Mouse (Mus musculus) cerebellum, adult 2 months (tissue): ENCODE data around the gene Myo16. TPM values are rescaled to one million over a fixed set of nuclear protein-coding genes. Genes with fewer than 3 reads are reported as not detected.
A peak's percentile ranks its signal among the peaks of the same experiment; 100 is the strongest.

Source experiments
- DNase-seq, 2 experiments: peaks; one replicate each; pipeline ENCODE4 v3.0.0; 2021
- H3K27ac ChIP-seq: fragments of 200-500 bp; 2 replicates; pipeline ENCODE4 v1.5.1; 2012; ENCODE audit warnings: low read length, control low read depth, inconsistent platforms; ENCODE audit not compliant: insufficient read depth
- H3K27me3 ChIP-seq: fragments of 200-500 bp; 2 replicates; pipeline ENCODE4 v1.6.1; 2012; ENCODE audit warnings: inconsistent platforms, mild to moderate bottlenecking, low read length, moderate library complexity; ENCODE audit not compliant: control insufficient read depth, insufficient read depth
- H3K4me1 ChIP-seq: fragments of 200-500 bp; 2 replicates; pipeline ENCODE4 v1.6.1; 2011; ENCODE audit warnings: low read length; ENCODE audit not compliant: control insufficient read depth, insufficient read depth
- H3K4me3 ChIP-seq: fragments of 200-500 bp; replicated peaks from 2 replicates; pipeline ENCODE3; 2011; ENCODE audit warnings: mild to moderate bottlenecking, low read depth, low read length, control low read depth; ENCODE audit not compliant: insufficient read depth
- CTCF ChIP-seq: fragments of 200-500 bp; IDR thresholded peaks from 2 replicates; pipeline ENCODE4 v1.5.1; 2011; ENCODE audit warnings: low read depth, mild to moderate bottlenecking, control low read depth, low read length, moderate library complexity, borderline replicate concordance; ENCODE audit not compliant: insufficient read depth
- POLR2A ChIP-seq: fragments of 200-500 bp; IDR thresholded peaks from 2 replicates; pipeline ENCODE4 v1.6.1; 2011; ENCODE audit warnings: low read length, control low read depth, borderline replicate concordance; ENCODE audit not compliant: insufficient read depth
- WGBS: fragments of 180-500 bp; shearing (Covaris S2); methylation state at CpG from one replicate; pipeline ENCODE4 v1.1.7; 2018; 5-methylcytosine and 5-hydroxymethylcytosine counted together
- polyA plus RNA-seq: library from polyadenylated mRNA; depleted of rRNA; stranded (reverse); fragments of >200 nt; gene quantifications from 2 replicates; pipeline ENCODE4 v1.2.3, GENCODE M21; 2012

Myo16 gene
- polyA plus RNA-seq, 1 experiment: 10.3 TPM

DNA sequence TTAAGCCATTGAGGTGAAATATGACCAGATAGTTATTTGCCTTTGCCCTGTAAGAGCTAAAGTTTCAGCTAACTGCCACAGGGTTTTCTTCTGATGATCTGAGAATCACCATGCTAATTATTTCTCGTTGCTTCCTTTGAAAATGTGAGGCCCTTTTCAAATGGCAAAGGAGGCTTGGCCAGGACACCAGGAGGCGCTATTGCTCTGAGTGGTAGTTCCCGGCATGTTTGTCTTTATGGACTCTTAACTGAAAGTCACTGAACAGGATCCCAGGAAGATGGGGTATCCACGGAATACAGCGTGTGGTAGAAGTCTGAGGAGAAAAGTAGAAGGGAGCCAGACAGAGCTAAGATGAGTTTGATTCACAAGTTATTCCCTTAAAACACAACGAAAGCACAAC lies 420.4 kb downstream of the Myo16 start:
- peak; percentile 85 for TF ChIP-seq CTCF
- TF ChIP-seq POLR2A: no peak
- H3K4me3 ChIP-seq: no peak overlapping the region
- no peaks in the 10 kb centered on the region for H3K27me3 ChIP-seq
- 21% methylated on average over 6 of the region's 6 CpGs for WGBS
- DNase-seq: peak; percentile 62 to 75
- H3K4me1 ChIP-seq: no peaks in the 10 kb centered on the region
- H3K27ac ChIP-seq: no peak overlapping the region

DNA sequence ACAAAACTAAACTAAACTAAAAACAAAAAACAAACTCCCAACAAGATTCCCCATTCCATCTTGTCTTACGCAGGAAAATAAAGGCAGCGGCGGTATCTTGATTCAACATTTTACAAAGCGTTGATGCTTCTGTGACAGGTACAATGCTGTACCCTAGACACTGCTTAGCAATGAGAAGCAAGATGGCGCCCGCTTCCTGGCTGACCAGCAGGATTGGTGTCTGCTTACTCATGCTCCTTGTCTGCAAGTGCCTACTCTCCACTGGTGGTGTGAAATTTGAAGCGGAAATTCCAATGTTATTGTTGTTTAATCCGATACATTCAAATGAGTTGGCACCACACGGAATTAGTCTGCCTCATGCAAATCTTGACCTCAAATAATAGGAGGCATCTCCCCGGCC lies 421.5 kb downstream of the Myo16 start:
- no peak overlapping the region for H3K4me3 ChIP-seq
- H3K27ac ChIP-seq: no peak overlapping the region
- H3K27me3 ChIP-seq: no peaks in the 10 kb centered on the region
- H3K4me1 ChIP-seq: no peaks in the 10 kb centered on the region
- TF ChIP-seq CTCF (no peak), POLR2A (no peak)
- 86% methylated on average over 10 of the region's 10 CpGs for WGBS
- no peak for DNase-seq

DNA sequence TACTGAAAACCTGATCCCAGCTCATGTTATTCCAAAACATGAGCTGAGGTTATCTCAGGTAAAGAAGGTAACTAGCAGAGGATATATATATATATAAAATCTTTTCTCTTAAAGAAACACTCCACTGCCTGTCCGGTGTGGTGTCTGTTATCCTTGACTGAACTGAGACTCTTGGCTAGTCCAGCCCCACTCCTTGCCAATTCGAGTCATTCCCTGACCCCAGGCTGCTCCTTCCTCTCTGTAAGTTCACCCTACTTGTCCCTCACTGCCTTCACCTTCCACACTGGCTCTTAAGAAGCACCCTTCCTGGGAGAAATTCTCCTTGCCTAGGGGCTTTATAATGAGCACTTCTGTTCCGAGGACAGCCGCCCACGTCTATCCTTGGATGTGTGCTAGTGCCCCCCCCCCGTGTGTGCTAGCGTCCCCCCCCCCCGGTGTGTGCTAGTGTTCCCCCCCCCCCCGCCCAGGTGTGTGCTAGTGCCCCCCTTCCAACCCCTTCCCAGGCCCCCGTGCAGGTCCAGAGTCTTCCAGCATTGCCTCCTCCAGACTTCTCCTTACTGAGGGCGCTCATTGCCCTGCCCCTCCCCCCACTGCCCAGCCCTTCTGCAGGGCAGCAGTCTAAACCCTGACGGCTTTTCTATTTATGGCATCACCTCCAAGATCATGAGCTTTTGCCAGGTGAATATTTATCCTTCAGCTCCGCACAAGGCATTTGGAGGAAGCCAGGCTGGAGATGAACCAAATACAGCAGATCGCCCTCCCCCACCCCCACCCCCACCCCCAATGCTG lies 433.4 kb downstream of the Myo16 start:
- H3K27ac ChIP-seq: no peak overlapping the region
- H3K27me3 ChIP-seq: no peaks in the 10 kb centered on the region
- TF ChIP-seq CTCF (no peak), POLR2A (no peak)
- DNase-seq: peak in 1 of 2 experiments; percentile 13
- no peak overlapping the region for H3K4me3 ChIP-seq
- 13% methylated on average over 13 of the region's 14 CpGs for WGBS
- peaks cover 8% of the 10 kb centered on the region for H3K4me1 ChIP-seq

DNA sequence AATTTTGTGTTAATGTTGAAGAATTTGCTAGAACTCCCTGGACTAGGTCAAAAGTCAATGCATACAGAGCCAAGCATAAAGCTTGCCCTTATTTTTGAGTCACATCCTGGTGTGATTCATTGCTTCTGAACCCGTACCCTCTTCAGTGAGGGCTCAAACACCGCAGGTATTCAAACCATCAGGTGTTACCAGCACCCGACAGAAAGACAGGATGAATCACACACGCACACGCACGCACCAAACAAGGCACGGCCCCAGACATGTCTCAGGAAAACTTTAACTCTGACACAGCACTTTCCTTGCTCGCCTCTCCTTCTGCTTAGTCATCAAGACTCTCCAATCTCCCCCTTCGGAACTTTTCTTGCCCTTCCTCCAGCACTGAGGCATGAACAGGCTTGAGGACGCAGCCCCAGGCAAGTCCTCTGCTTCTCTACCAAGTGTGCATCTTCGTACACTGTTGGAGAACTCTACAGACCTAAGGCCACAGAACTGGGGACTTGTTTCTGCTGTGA lies 435.8 kb downstream of the Myo16 start:
- no peak overlapping the region for H3K27ac ChIP-seq
- no peaks in the 10 kb centered on the region for H3K27me3 ChIP-seq
- 88% methylated on average over 11 of the region's 11 CpGs for WGBS
- H3K4me3 ChIP-seq: no peak overlapping the region
- H3K4me1 ChIP-seq: peaks cover 4% of the 10 kb centered on the region
- DNase-seq: no peak
- TF ChIP-seq POLR2A (no peak), CTCF (no peak)

DNA sequence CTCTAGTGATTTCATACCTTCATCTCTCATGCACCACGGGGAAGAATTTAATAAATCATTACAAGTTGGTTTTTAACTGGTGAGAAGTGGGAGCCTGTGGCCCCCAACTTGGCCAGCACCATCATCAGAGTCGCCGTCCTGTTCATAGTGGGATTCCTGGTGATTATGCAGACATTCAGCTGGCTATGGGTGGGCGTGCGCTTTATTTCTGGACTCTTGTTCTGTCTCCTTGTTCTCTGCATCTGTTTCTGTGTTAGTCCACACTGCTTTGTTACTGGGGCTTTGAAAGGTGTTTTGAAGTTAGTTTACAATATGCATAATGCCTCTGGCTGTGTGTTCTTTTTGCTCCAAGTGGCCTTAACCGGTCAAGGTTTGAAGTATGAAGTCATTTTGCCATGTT lies 439.2 kb downstream of the Myo16 start:
- Histone ChIP-seq H3K27ac (no peak overlapping the region), H3K27me3 (no peaks in the 10 kb centered on the region), H3K4me1 (no peaks in the 10 kb centered on the region), H3K4me3 (no peak overlapping the region)
- no peak for DNase-seq
- 88% methylated on average over 6 of the region's 6 CpGs for WGBS
- TF ChIP-seq POLR2A (no peak), CTCF (no peak)

DNA sequence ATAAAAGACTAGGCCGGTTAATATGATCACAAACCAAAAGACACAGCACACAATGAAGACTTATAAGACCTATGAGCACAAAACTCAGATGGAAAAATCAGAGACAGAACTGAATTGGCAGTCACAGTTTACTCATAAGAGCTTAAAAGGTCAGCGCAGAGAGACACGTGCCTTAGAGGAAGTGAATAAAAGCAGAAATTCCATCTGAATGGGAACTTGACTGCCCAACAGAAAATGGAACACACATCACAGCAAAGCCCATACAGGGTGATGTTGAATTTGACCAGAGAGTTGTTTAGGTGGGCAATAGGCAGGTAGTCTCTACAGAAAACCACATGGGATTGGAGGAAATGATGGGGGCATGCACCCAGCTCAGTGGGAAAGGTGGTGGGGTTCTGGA lies 442.6 kb downstream of the Myo16 start:
- Histone ChIP-seq H3K4me3 (no peak overlapping the region), H3K27me3 (no peaks in the 10 kb centered on the region), H3K4me1 (no peaks in the 10 kb centered on the region), H3K27ac (no peak overlapping the region)
- WGBS: 97% methylated on average over 3 of the region's 3 CpGs
- no peak for DNase-seq
- no peak for TF ChIP-seq CTCF
- no peak for TF ChIP-seq POLR2A

DNA sequence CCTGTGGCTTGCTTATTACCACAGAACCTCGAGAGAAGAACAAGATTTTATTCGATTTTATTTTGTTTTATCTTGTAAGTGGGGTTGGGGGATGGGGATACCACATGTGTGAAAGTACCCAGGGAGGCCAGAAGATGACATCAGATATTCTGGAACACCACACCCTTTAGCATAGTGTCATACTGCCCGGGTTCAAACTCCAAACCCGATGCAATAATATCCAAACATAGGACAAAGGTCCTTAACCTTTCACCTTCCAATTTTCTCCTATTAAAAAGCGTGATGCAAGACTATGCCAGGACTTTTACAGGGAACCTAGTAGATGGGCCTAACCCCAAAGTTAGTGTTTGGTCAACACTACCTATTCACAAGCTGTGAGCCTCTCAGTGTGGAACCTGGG lies 443.9 kb downstream of the Myo16 start:
- H3K27me3 ChIP-seq: no peaks in the 10 kb centered on the region
- no peak for DNase-seq
- H3K4me1 ChIP-seq: no peaks in the 10 kb centered on the region
- 80% methylated on average over 5 of the region's 5 CpGs for WGBS
- TF ChIP-seq POLR2A (no peak), CTCF (no peak)
- no peak overlapping the region for H3K27ac ChIP-seq
- no peak overlapping the region for H3K4me3 ChIP-seq

DNA sequence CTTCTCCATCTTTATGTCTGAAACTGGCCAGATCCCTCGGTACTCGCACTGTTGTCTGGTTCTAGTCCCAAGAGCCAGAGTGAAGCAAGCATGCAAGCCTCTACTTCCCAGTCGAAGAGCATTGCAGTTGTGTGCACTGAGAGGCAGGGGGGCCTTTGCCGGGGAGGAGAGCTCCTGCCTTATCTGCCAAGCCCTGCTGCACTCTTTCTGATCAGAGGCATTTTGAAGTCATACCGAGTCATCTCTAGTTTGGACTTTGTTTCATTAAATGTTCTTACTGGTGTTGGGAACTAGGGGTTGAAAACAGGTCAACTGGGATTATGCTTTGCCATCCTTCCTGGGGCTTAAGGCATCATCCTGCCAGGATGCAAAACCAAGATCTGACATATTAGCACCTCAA lies 445.2 kb downstream of the Myo16 start:
- no peak overlapping the region for H3K27ac ChIP-seq
- no peak for TF ChIP-seq CTCF
- no peak for TF ChIP-seq POLR2A
- WGBS: 83% methylated on average over 5 of the region's 5 CpGs

More for the DNA sequence above, 445.2 kb downstream of the Myo16 start:
- Histone ChIP-seq H3K4me3 (no peak overlapping the region), H3K4me1 (no peaks in the 10 kb centered on the region), H3K27me3 (no peaks in the 10 kb centered on the region)
- no peak for DNase-seq
